Mouse (Mus musculus): ENCODE measurements around the gene Ripor3. TPM values are rescaled to one million over a fixed set of nuclear protein-coding genes. Genes with fewer than 3 reads are reported as not detected.
A peak's percentile ranks its signal among the peaks of the same experiment; 100 is the strongest.

The Ripor3 gene
- total and polyA plus RNA-seq, 2 experiments from 2014 or later: 0.45 to 1.0 TPM

DNA sequence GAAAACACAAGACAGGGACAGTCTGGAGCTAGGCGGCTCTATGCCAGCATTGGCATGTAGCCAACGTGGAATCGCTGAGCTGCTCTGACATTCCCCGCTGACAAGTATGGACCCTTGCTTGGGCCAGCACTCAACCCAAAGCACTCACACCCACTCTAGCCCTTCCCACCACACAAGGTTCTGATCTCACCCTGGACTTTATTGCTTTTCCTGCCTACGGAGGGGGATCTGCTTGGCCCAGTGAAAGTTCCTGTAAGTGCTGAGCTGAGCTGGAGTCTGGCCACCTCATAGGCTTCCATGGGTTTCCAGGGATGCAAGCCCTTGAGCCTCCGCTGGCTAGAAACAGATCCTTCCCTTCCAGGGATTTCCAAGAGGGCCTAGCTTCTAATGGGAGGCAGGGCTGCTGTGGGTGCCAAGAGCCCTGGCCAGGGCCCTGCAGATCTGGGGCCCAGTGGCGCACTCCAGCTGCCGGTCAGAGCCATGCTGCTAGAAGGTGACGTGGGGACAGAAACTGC lies 8.8 kb upstream of the Ripor3 start:
- no peak overlapping the region for H3K4me3 ChIP-seq (ENCODE audit: low read length)
- H3K9ac ChIP-seq (replicated peaks; ENCODE audit: low read length): no peak overlapping the region
- H3K27me3 ChIP-seq (ENCODE audit: insufficient read depth, low read length): no peaks in the 10 kb centered on the region
- DNase-seq (ENCODE audit: low spot score): peak; percentile 79
- 40% methylated on average over 9 of the region's 9 CpGs for WGBS
- peak; percentile 3; the same call in 1 of the 2 replicates for TF ChIP-seq CTCF (IDR thresholded peaks at IDR 0.05; ENCODE audit: low read depth)
- no peaks in the 10 kb centered on the region for H3K36me3 ChIP-seq (ENCODE audit: insufficient read depth, low read length)
- no peak overlapping the region for H3K4me2 ChIP-seq (ENCODE audit: low read depth, low read length)
- peak; percentile 61 for ATAC-seq
- H3K9me3 ChIP-seq (ENCODE audit: low read length): no peaks in the 10 kb centered on the region
- no peaks in the 10 kb centered on the region for H3K4me1 ChIP-seq (ENCODE audit: insufficient read depth, low read length)
- H3K27ac ChIP-seq: 0 out of 2 replicates have a peak overlapping the region, but pooled peaks have one; percentile 12

DNA sequence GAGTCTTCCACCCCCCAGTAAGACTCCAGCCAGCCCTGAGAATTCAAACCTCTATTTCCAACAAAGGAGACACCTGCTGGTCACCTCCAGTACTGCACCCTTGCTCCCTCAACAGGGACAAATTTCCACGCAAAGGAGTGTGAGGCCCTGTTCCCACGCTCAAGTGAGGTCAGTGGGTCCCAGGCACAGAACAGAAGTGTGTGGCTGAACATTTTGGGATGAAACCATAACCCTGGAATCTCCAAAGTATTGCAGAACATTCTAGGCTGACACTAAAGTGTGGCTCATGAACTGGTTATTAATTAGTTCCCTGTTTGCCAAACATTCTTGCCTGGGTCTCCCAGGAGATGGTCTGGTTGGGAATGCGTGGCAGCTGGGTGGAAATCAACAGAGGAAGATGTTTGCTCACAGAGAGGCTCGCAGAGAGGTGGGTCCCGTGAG lies 6.6 kb upstream of the Ripor3 start:
- H3K4me3 ChIP-seq (ENCODE audit: low read length): no peak overlapping the region
- H3K4me2 ChIP-seq (ENCODE audit: low read depth, low read length): no peak overlapping the region
- H3K4me1 ChIP-seq (ENCODE audit: insufficient read depth, low read length): no peaks in the 10 kb centered on the region
- ATAC-seq (peak; percentile 39; the same call in 1 of the 2 replicates), DNase-seq (ENCODE audit: low spot score) (peak; percentile 78)
- no peaks in the 10 kb centered on the region for H3K36me3 ChIP-seq (ENCODE audit: insufficient read depth, low read length)
- no peak overlapping the region for H3K27ac ChIP-seq
- H3K9ac ChIP-seq (replicated peaks; ENCODE audit: low read length): no peak overlapping the region
- TF ChIP-seq CTCF (IDR thresholded peaks at IDR 0.05; ENCODE audit: low read depth): peak; percentile 90
- WGBS: 4% methylated on average over 5 of the region's 5 CpGs
- H3K9me3 ChIP-seq (ENCODE audit: low read length): no peaks in the 10 kb centered on the region
- no peaks in the 10 kb centered on the region for H3K27me3 ChIP-seq (ENCODE audit: insufficient read depth, low read length)

DNA sequence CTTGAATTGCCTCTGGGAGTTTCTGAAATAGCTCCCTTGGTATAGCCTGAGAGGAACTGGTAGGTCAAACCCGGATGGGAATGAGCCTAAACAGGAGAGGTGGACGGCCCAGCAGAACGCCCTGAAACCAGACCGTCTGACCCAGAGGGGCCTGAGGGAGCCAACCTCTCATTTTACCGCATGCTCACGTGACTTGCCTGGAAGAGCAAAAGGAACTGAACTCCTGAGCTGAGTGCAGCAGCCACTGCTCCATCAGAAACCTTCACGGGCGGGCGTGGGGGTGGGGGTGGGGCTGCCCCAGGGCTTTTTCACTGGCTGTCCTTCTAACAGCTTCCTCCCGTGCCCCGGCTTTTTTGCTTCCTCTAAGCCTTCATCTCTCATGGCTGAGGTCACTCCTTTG lies 475 bp upstream of the Ripor3 start:
- Histone ChIP-seq H3K4me3 (ENCODE audit: low read length) (no peak overlapping the region), H3K9me3 (ENCODE audit: low read length) (no peaks in the 10 kb centered on the region), H3K4me2 (ENCODE audit: low read depth, low read length) (no peak overlapping the region), H3K4me1 (ENCODE audit: insufficient read depth, low read length) (no peaks in the 10 kb centered on the region), H3K9ac (replicated peaks; ENCODE audit: low read length) (no peak overlapping the region), H3K27me3 (ENCODE audit: insufficient read depth, low read length) (no peaks in the 10 kb centered on the region), H3K36me3 (ENCODE audit: insufficient read depth, low read length) (no peaks in the 10 kb centered on the region), H3K27ac (no peak overlapping the region)
- ATAC-seq (no peak), DNase-seq (ENCODE audit: low spot score) (no peak)
- no peak for TF ChIP-seq CTCF (IDR thresholded peaks at IDR 0.05; ENCODE audit: low read depth)
- 47% methylated on average over 11 of the region's 11 CpGs for WGBS

DNA sequence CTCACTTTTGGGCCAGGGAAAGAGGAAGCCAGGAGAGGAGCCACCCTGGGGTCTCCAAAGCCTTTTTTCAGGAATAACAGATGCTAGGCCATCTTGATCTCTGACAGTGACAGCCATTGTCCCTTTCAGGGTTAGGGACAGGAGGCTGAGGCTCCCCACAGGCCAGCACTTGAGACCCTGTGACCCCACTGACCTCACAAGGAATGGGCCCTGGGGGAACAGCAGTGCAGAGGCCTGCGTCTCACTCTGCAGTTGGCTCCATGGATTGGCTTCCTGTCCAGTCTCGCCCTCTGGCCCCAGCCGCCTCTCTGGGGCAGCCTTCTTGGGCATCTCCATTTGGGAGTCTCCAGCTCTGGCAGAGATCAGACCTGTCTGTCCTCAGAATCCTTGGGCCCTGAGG lies 2.3 kb downstream of the Ripor3 start:
- Histone ChIP-seq H3K4me1 (ENCODE audit: insufficient read depth, low read length) (no peaks in the 10 kb centered on the region), H3K36me3 (ENCODE audit: insufficient read depth, low read length) (no peaks in the 10 kb centered on the region), H3K4me3 (ENCODE audit: low read length) (no peak overlapping the region), H3K9ac (replicated peaks; ENCODE audit: low read length) (no peak overlapping the region), H3K9me3 (ENCODE audit: low read length) (no peaks in the 10 kb centered on the region), H3K27me3 (ENCODE audit: insufficient read depth, low read length) (no peaks in the 10 kb centered on the region), H3K4me2 (ENCODE audit: low read depth, low read length) (no peak overlapping the region), H3K27ac (no peak overlapping the region)
- TF ChIP-seq CTCF (IDR thresholded peaks at IDR 0.05; ENCODE audit: low read depth): no peak
- DNase-seq (ENCODE audit: low spot score) (no peak), ATAC-seq (no peak)
- 60% methylated on average over 3 of the region's 3 CpGs for WGBS

DNA sequence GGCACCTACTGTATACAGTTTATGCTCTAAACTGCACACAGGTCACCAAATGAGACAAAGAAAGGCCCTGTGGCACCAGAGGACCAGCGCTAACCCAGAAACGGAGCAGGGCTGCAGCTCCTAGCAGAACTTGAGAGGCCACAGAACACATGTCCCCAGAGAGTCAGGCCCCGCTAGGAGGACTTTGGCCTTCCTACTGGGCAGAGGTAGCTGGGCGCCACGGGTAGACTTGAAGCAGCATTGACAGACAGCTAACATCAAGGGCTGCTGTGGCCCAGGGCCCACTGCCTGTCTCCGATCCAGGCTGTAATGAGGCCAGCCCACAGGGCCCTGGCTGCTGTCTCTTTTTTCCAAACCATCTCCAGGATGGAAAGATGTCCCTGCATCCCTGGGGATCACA lies 3.9 kb downstream of the Ripor3 start:
- 76% methylated on average over 6 of the region's 6 CpGs for WGBS
- no peaks in the 10 kb centered on the region for H3K27me3 ChIP-seq (ENCODE audit: insufficient read depth, low read length)

DNA sequence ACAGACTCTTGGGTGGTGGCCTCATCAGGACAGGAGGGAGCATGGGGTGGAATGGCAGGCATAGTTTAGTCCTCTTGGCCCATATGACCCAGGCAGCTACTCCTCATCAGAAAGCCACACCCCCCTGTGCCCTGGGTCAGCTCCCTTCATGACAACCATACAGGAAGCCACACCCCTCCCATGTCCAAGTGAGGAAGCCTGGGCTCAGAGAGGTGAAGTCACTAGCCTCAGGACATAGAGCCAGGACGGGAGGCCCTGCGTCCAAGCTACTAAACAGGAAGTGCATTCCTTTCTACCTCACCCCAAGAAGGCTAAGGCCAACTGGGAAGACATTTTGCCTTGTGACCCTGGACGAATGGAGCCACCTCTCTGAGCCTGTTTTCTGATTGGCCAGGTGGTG lies 4.8 kb downstream of the Ripor3 start:
- Histone ChIP-seq H3K4me2 (ENCODE audit: low read depth, low read length) (no peak overlapping the region), H3K27ac (no peak overlapping the region), H3K36me3 (ENCODE audit: insufficient read depth, low read length) (no peaks in the 10 kb centered on the region), H3K9me3 (ENCODE audit: low read length) (no peaks in the 10 kb centered on the region), H3K4me3 (ENCODE audit: low read length) (no peak overlapping the region), H3K9ac (replicated peaks; ENCODE audit: low read length) (no peak overlapping the region), H3K27me3 (ENCODE audit: insufficient read depth, low read length) (no peaks in the 10 kb centered on the region), H3K4me1 (ENCODE audit: insufficient read depth, low read length) (no peaks in the 10 kb centered on the region)
- TF ChIP-seq CTCF (IDR thresholded peaks at IDR 0.05; ENCODE audit: low read depth): no peak
- ATAC-seq (no peak; the same call in 1 of the 2 replicates), DNase-seq (ENCODE audit: low spot score) (no peak)
- WGBS: 70% methylated on average over 3 of the region's 3 CpGs

More for the DNA sequence above, 3.9 kb downstream of the Ripor3 start:
- H3K27ac ChIP-seq: no peak overlapping the region
- no peaks in the 10 kb centered on the region for H3K36me3 ChIP-seq (ENCODE audit: insufficient read depth, low read length)
- no peaks in the 10 kb centered on the region for H3K9me3 ChIP-seq (ENCODE audit: low read length)
- H3K4me3 ChIP-seq (ENCODE audit: low read length): no peak overlapping the region
- H3K4me2 ChIP-seq (ENCODE audit: low read depth, low read length): no peak overlapping the region
- DNase-seq (ENCODE audit: low spot score) (no peak), ATAC-seq (no peak)
- TF ChIP-seq CTCF (IDR thresholded peaks at IDR 0.05; ENCODE audit: low read depth): no peak
- H3K4me1 ChIP-seq (ENCODE audit: insufficient read depth, low read length): no peaks in the 10 kb centered on the region
- no peak overlapping the region for H3K9ac ChIP-seq (replicated peaks; ENCODE audit: low read length)

DNA sequence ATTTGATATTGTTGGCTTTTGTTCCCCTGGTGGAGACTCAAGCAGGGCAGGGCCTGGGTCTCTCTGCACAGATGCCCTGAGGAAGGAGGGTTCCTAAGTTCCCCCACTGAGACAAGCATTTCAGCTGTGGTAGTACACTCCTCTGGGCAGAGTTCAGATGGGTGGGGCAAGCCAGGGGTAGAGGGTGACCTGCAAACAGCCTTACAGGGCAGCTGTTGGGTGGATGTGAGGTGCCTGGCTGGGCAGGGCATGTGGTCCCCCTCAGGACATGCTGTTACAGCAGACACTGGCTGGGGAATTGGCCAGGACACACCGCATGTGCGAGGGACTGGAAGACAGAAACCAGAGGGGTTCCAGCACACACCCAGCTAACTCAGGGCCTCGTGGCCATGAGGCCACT lies 5.4 kb downstream of the Ripor3 start:
- ATAC-seq (no peak), DNase-seq (ENCODE audit: low spot score) (no peak)
- Histone ChIP-seq H3K9me3 (ENCODE audit: low read length) (no peaks in the 10 kb centered on the region), H3K9ac (replicated peaks; ENCODE audit: low read length) (no peak overlapping the region), H3K27me3 (ENCODE audit: insufficient read depth, low read length) (no peaks in the 10 kb centered on the region), H3K4me3 (ENCODE audit: low read length) (no peak overlapping the region), H3K36me3 (ENCODE audit: insufficient read depth, low read length) (no peaks in the 10 kb centered on the region), H3K4me1 (ENCODE audit: insufficient read depth, low read length) (no peaks in the 10 kb centered on the region), H3K27ac (no peak overlapping the region), H3K4me2 (ENCODE audit: low read depth, low read length) (no peak overlapping the region)
- WGBS: 87% methylated on average over 3 of the region's 3 CpGs
- no peak for TF ChIP-seq CTCF (IDR thresholded peaks at IDR 0.05; ENCODE audit: low read depth)
